Mouse (Mus musculus) MEL (cell line): ENCODE measurements around the gene Sat2. TPM values are rescaled to one million over a fixed set of nuclear protein-coding genes. Genes with fewer than 3 reads are reported as not detected.

Experiments used
- DNase-seq: peaks from one replicate; pipeline ENCODE4 v3.0.0; 2011; ENCODE audit warnings: low read depth, low spot score
- H3K27ac ChIP-seq: 2 replicates; pipeline ENCODE4 v1.5.1; 2012; ENCODE audit warnings: low read depth, mild to moderate bottlenecking, control low read depth, low read length, moderate library complexity; ENCODE audit not compliant: control insufficient read depth
- H3K27me3 ChIP-seq, 2 experiments: fragments of 150-350 bp in 1 of 2; sonication (generic) in 1 of 2; 2 replicates each; pipeline ENCODE4 v1.6.1; 2012; ENCODE audit warnings: low read length in 2 of 2, mild to moderate bottlenecking in 2 of 2, improper control_type of control experiment in 1 of 2, moderate library complexity in 1 of 2; ENCODE audit not compliant: insufficient read depth in 2 of 2, control insufficient read depth in 1 of 2
- H3K36me3 ChIP-seq, 2 experiments: 2 replicates each; pipeline ENCODE4 v1.6.1; 2012 to 2014; ENCODE audit warnings: low read length in 2 of 2, improper control_type of control experiment in 1 of 2, inconsistent platforms in 1 of 2, mild to moderate bottlenecking in 1 of 2; ENCODE audit not compliant: insufficient read depth in 2 of 2, control insufficient read depth in 1 of 2
- H3K4me1 ChIP-seq, 2 experiments: fragments of 150-350 bp in 1 of 2; sonication (generic) in 1 of 2; 2 replicates each; pipeline ENCODE4 v1.6.1; 2012; ENCODE audit warnings: low read length in 2 of 2, improper control_type of control experiment in 1 of 2, mild to moderate bottlenecking in 1 of 2; ENCODE audit not compliant: insufficient read depth in 2 of 2, control insufficient read depth in 1 of 2
- H3K4me3 ChIP-seq, 2 experiments: fragments of 150-350 bp in 1 of 2; sonication (generic) in 1 of 2; 2 replicates each; pipeline ENCODE4 v1.5.1; 2012; ENCODE audit warnings: low read depth in 2 of 2, low read length in 2 of 2, mild to moderate bottlenecking in 2 of 2, moderate library complexity in 2 of 2, control low read depth in 1 of 2, improper control_type of control experiment in 1 of 2; ENCODE audit not compliant: control insufficient read depth in 1 of 2, insufficient read depth in 1 of 2
- H3K79me2 ChIP-seq: 2 replicates; pipeline ENCODE4 v1.6.1; 2012; ENCODE audit warnings: mild to moderate bottlenecking, low read length, moderate library complexity; ENCODE audit not compliant: control insufficient read depth, poor library complexity, insufficient read depth
- H3K9ac ChIP-seq: 2 replicates; pipeline ENCODE4 v1.6.1; 2012; ENCODE audit warnings: low read depth, mild to moderate bottlenecking, control low read depth, low read length, moderate library complexity; ENCODE audit not compliant: control insufficient read depth, poor library complexity, severe bottlenecking
- H3K9me3 ChIP-seq: fragments of 150-350 bp; sonication (generic); replicated peaks from 2 replicates; pipeline ENCODE4 v1.6.1; 2012; ENCODE audit warnings: mild to moderate bottlenecking, low read length, improper control_type of control experiment, moderate library complexity; ENCODE audit not compliant: insufficient read depth
- CHD1 ChIP-seq: IDR thresholded peaks from 2 replicates; pipeline ENCODE4 v1.6.1; 2012; ENCODE audit warnings: low read depth, mild to moderate bottlenecking, inconsistent platforms, low read length, improper control_type of control experiment
- ELF1 ChIP-seq: IDR thresholded peaks from 2 replicates; pipeline ENCODE4 v1.6.1; 2014; ENCODE audit warnings: low read depth, mild to moderate bottlenecking, inconsistent platforms, low read length, improper control_type of control experiment, moderate library complexity
- GABPA ChIP-seq: IDR thresholded peaks from 2 replicates; pipeline ENCODE4 v1.6.1; 2012; ENCODE audit warnings: low read depth, mild to moderate bottlenecking, inconsistent platforms, low read length, improper control_type of control experiment, moderate library complexity
- GATA1 ChIP-seq: IDR thresholded peaks from 2 replicates; pipeline ENCODE4 v1.6.1; 2011; ENCODE audit warnings: low read depth, low read length, improper control_type of control experiment
- HCFC1 ChIP-seq: IDR thresholded peaks from 2 replicates; pipeline ENCODE4 v1.6.1; 2012; ENCODE audit warnings: low read depth, mild to moderate bottlenecking, inconsistent platforms, low read length, improper control_type of control experiment, moderate library complexity
- JUND ChIP-seq: IDR thresholded peaks from 2 replicates; pipeline ENCODE4 v1.6.1; 2011; ENCODE audit warnings: low read depth, mild to moderate bottlenecking, improper control_type of control experiment, low read length
- MYB ChIP-seq: IDR thresholded peaks from 2 replicates; pipeline ENCODE4 v1.6.1; 2011; ENCODE audit warnings: mild to moderate bottlenecking, low read depth, low read length, improper control_type of control experiment
- MYC ChIP-seq: IDR thresholded peaks from 2 replicates; pipeline ENCODE4 v1.6.1; 2011; ENCODE audit warnings: low read depth, mild to moderate bottlenecking, low read length, improper control_type of control experiment, moderate library complexity
- POLR2AphosphoS5 ChIP-seq: IDR thresholded peaks from 2 replicates; pipeline ENCODE4 v1.6.1; 2012; ENCODE audit warnings: low read depth, borderline replicate concordance, mild to moderate bottlenecking, inconsistent platforms, low read length, moderate library complexity, mixed read lengths
- RCOR1 ChIP-seq: IDR thresholded peaks from 2 replicates; pipeline ENCODE4 v1.6.1; 2012; ENCODE audit warnings: low read depth, mild to moderate bottlenecking, inconsistent platforms, low read length, improper control_type of control experiment
- SIN3A ChIP-seq: IDR thresholded peaks from 2 replicates; pipeline ENCODE4 v1.6.1; 2012; ENCODE audit warnings: low read length, improper control_type of control experiment, inconsistent platforms
- TAL1 ChIP-seq: IDR thresholded peaks from 2 replicates; pipeline ENCODE4 v1.6.1; 2012; ENCODE audit warnings: mild to moderate bottlenecking, inconsistent platforms, low read length, moderate library complexity, mixed read lengths
- TCF12 ChIP-seq: IDR thresholded peaks from 2 replicates; pipeline ENCODE4 v1.6.1; 2014; ENCODE audit warnings: low read depth, mild to moderate bottlenecking, inconsistent platforms, low read length, improper control_type of control experiment, moderate library complexity
- USF1 ChIP-seq: IDR thresholded peaks from 2 replicates; pipeline ENCODE4 v1.6.1; 2014; ENCODE audit warnings: low read depth, mild to moderate bottlenecking, inconsistent platforms, low read length, improper control_type of control experiment, moderate library complexity
- ZKSCAN1 ChIP-seq: IDR thresholded peaks from 2 replicates; pipeline ENCODE4 v1.6.1; 2012; ENCODE audit warnings: low read depth, mild to moderate bottlenecking, inconsistent platforms, low read length, improper control_type of control experiment, moderate library complexity
- ZMIZ1 ChIP-seq: IDR thresholded peaks from 2 replicates; pipeline ENCODE4 v1.6.1; 2012; ENCODE audit warnings: low read depth, mild to moderate bottlenecking, inconsistent platforms, low read length, improper control_type of control experiment, moderate library complexity
- ZNF384 ChIP-seq: IDR thresholded peaks from 2 replicates; pipeline ENCODE4 v1.6.1; 2012; ENCODE audit warnings: low read depth, mild to moderate bottlenecking, inconsistent platforms, low read length, improper control_type of control experiment
- polyA plus RNA-seq, 2 experiments: library from polyadenylated mRNA; stranded (reverse) in 1 of 2; unstranded in 1 of 2; fragments of >175 nt in 1 of 2; fragments of >200 nt in 1 of 2; gene quantifications; 2 replicates each; pipeline versions ENCODE4 v1.2.1 to v1.2.4; 2012; ENCODE audit warnings: low replicate concordance in 2 of 2, low read depth in 1 of 2; ENCODE audit not compliant: insufficient read length in 2 of 2, insufficient read depth in 1 of 2, missing spikeins in 1 of 2
- total RNA-seq: library from RNA; depleted of rRNA; stranded (reverse); fragments of 300-350 nt; gene quantifications from 2 replicates; pipeline ENCODE4 v1.2.3, GENCODE M21; 2012

Sat2 gene
- total and polyA plus RNA-seq, 3 experiments, result not detected

DNA sequence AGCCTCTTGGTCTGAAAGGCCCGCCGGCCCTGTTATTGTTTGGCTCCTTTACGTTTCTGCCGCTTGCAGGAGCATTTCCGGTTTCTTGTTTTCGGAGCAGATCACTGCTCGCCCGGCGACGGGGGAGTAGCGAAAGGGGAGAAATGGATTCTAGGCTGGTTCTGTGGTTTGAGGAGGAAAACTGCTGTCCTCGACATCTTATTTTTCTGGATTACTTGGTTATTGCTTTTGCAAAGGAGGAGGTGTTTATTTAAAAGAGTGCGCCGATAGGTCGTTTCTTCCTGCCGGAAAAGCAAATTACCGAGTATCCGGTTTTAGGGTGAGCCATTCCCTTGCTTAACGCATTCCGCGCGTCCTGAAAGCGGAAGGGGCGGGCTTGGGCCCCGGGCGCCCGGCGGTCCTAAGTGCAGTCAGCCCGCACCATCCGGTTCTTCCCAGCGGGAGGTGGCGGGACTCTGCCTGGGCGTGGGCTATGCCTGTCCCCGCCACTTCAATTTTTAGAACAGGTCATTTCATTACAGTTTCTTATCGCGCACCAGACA is 40.6 kb upstream of the Sat2 start (continued):
- TF ChIP-seq CHD1 (peak; percentile 99), TAL1 (peak; percentile 26; the same call in 1 of the 2 replicates), GABPA (no peak), TCF12 (peak; percentile 52; the same call in 1 of the 2 replicates), MYB (0 out of 2 replicates have a peak, but pooled peaks have one; percentile 19), HCFC1 (peak; percentile 90), JUND (0 out of 2 replicates have a peak, but pooled peaks have one; percentile 10), ELF1 (peak; percentile 81), ZKSCAN1 (no peak), SIN3A (peak; percentile 94), ZMIZ1 (peak; percentile 58; the same call in 1 of the 2 replicates), POLR2AphosphoS5 (no peak; the same call in 1 of the 2 replicates)

- peaks cover 5 to 47% of the 10 kb centered on the region in 2 experiments; a peak in 2 of 4 replicates for H3K36me3 ChIP-seq
- no peak for DNase-seq
- no peaks in the 10 kb centered on the region for H3K9me3 ChIP-seq
- peak overlapping the region; percentile 94 for H3K27ac ChIP-seq
- H3K4me1 ChIP-seq, result peaks cover 12 to 51% of the 10 kb centered on the region in 2 experiments
- H3K79me2 ChIP-seq, result peaks cover 71% of the 10 kb centered on the region
- no peaks in the 10 kb centered on the region for H3K27me3 ChIP-seq
- peak overlapping the region; percentile 94 for H3K9ac ChIP-seq
- peak overlapping the region; percentile 82 to 91 for H3K4me3 ChIP-seq
- TF ChIP-seq USF1, result no peak
- no peak for TF ChIP-seq ZMIZ1
- TF ChIP-seq RCOR1, result no peak
- TF ChIP-seq MYC, result no peak
Observed at GRCm38 (mm10) chr11:69581814-69582213, 40.0 kb upstream of the Sat2 start.

- TF ChIP-seq GATA1 (no peak), ZNF384 (peak; percentile 21; the same call in 1 of the 2 replicates)
- peaks cover 12 to 46% of the 10 kb centered on the region in 2 experiments for H3K4me1 ChIP-seq
- H3K36me3 ChIP-seq, result peaks cover 7 to 46% of the 10 kb centered on the region in 2 experiments; a peak in 3 of 4 replicates
- H3K9ac ChIP-seq, result peak overlapping the region; percentile 94
- H3K4me3 ChIP-seq, result peak overlapping the region; percentile 82 to 91
- peak; percentile 25 for DNase-seq
- H3K9me3 ChIP-seq, result no peaks in the 10 kb centered on the region
- H3K79me2 ChIP-seq, result peaks cover 66% of the 10 kb centered on the region
- H3K27me3 ChIP-seq, result no peaks in the 10 kb centered on the region
- H3K27ac ChIP-seq, result peak overlapping the region; percentile 12; the same call in 1 of the 2 replicates
Observed at GRCm38 (mm10) chr11:69582230-69582805, 39.5 kb upstream of the Sat2 start.
